Mouse (Mus musculus) neural tube, embryonic 14.5 days (tissue): Measurements from ENCODE around the gene Magi3. TPM values are rescaled to one million over a fixed set of nuclear protein-coding genes. Genes with fewer than 3 reads are reported as not detected.

Experiments used
- ATAC-seq: fragments of 200-750 bp; cut with Nextera tagmentation; 2 replicates; pipeline ENCODE4 v1.8.0; 2017; ENCODE audit warnings: low read depth, mild to moderate bottlenecking, moderate TSS enrichment, moderate library complexity
- H3K27ac ChIP-seq: fragments of 300-500 bp; sonication (generic); 2 replicates; pipeline ENCODE4 v1.5.1; 2014; ENCODE audit warnings: low read depth, mild to moderate bottlenecking, control low read depth, low read length, moderate library complexity, mixed read lengths
- H3K27me3 ChIP-seq: fragments of 300-500 bp; sonication (generic); 2 replicates; pipeline ENCODE4 v1.6.1; 2014; ENCODE audit warnings: low read length; ENCODE audit not compliant: control insufficient read depth, insufficient read depth
- H3K36me3 ChIP-seq: fragments of 300-500 bp; sonication (generic); 2 replicates; pipeline ENCODE4 v1.6.1; 2014; ENCODE audit warnings: low read length, mixed read lengths; ENCODE audit not compliant: control insufficient read depth, insufficient read depth
- H3K4me1 ChIP-seq: fragments of 300-500 bp; sonication (generic); 2 replicates; pipeline ENCODE4 v1.6.1; 2014; ENCODE audit warnings: low read length; ENCODE audit not compliant: control insufficient read depth, insufficient read depth
- H3K4me2 ChIP-seq: fragments of 300-500 bp; sonication (generic); 2 replicates; pipeline ENCODE4 v1.6.1; 2014; ENCODE audit warnings: mild to moderate bottlenecking, low read depth, low read length, control low read depth
- H3K4me3 ChIP-seq: fragments of 300-500 bp; sonication (generic); 2 replicates; pipeline ENCODE4 v1.5.1; 2014; ENCODE audit warnings: low read depth, low read length, control low read depth, mixed read lengths
- H3K9ac ChIP-seq: fragments of 300-500 bp; sonication (generic); replicated peaks from 2 replicates; pipeline ENCODE4 v1.6.1; 2014; ENCODE audit warnings: low read depth, mild to moderate bottlenecking, control low read depth, low read length, mixed read lengths
- H3K9me3 ChIP-seq: fragments of 300-500 bp; sonication (generic); 2 replicates; pipeline ENCODE4 v1.6.1; 2016; ENCODE audit warnings: low read length; ENCODE audit not compliant: control insufficient read depth
- WGBS: fragments of 180-500 bp; shearing (Covaris S2); extraction: QIAGEN DNeasy Blood & Tissue Kit; methylation state at CpG from one replicate; pipeline ENCODE4 v1.1.7; 2014; 5-methylcytosine and 5-hydroxymethylcytosine counted together
- polyA plus RNA-seq: library from polyadenylated mRNA; unstranded; fragments of >200 nt; fragmentation: Nextera tagmentation; extraction: Ambion mirVana; gene quantifications from 2 replicates; pipeline ENCODE4 v1.2.1, GENCODE M21; 2014

Magi3 gene
- polyA plus RNA-seq: 10.6 and 11.4 TPM in 2 replicates

- Histone ChIP-seq H3K27me3 (no peaks in the 10 kb centered on the region), H3K4me2 (peak within 1 kb of the TSS; percentile 69), H3K4me1 (no peaks in the 10 kb centered on the region), H3K9me3 (no peaks in the 10 kb centered on the region), H3K4me3 (peak within 1 kb of the TSS; percentile 80), H3K27ac (peak within 1 kb of the TSS; percentile 96), H3K9ac (peak within 1 kb of the TSS; percentile 92), H3K36me3 (no peaks in the 10 kb centered on the region)
- ATAC-seq: peak; percentile 99
- 0% methylated on average over 19 of the region's 46 CpGs for WGBS
Measured at GRCm38 (mm10) chr3:104220295-104220965, at the start of gene Magi3. Gene Magi3 (minus strand): TSS chr3:104220374.

- 95% methylated on average over 6 of the region's 6 CpGs for whole genome bisulfite sequencing
Measured at GRCm38 (mm10) chr3:104264530-104265145, 44.5 kb upstream of the Magi3 start.

GRCm38 (mm10) chr3:104260221-104260620 lies 40.0 kb upstream of the Magi3 start:
- Histone ChIP-seq H3K9me3 (no peaks in the 10 kb centered on the region), H3K27me3 (no peaks in the 10 kb centered on the region), H3K4me3 (no peak overlapping the region), H3K4me1 (no peaks in the 10 kb centered on the region), H3K27ac (no peak overlapping the region), H3K36me3 (no peaks in the 10 kb centered on the region), H3K9ac (no peak overlapping the region), H3K4me2 (no peak overlapping the region)
- 51% methylated on average over 5 of the region's 5 CpGs for WGBS
- ATAC-seq: no peak

More at GRCm38 (mm10) chr3:104264530-104265145, 44.5 kb upstream of the Magi3 start:
- Histone ChIP-seq H3K36me3 (no peaks in the 10 kb centered on the region), H3K9me3 (no peaks in the 10 kb centered on the region), H3K4me2 (no peak overlapping the region), H3K9ac (no peak overlapping the region), H3K4me1 (no peaks in the 10 kb centered on the region), H3K27me3 (no peaks in the 10 kb centered on the region), H3K27ac (no peak overlapping the region), H3K4me3 (no peak overlapping the region)
- no peak for ATAC-seq

GRCm38 (mm10) chr3:104259168-104259567 lies 39.0 kb upstream of the Magi3 start:
- Histone ChIP-seq H3K4me1 (no peaks in the 10 kb centered on the region), H3K4me2 (no peak overlapping the region), H3K4me3 (no peak overlapping the region), H3K36me3 (no peaks in the 10 kb centered on the region), H3K27ac (no peak overlapping the region), H3K9me3 (no peaks in the 10 kb centered on the region), H3K9ac (no peak overlapping the region), H3K27me3 (no peaks in the 10 kb centered on the region)
- ATAC-seq: no peak
- 91% methylated on average over 4 of the region's 4 CpGs for WGBS

- no peaks in the 10 kb centered on the region for H3K9me3 ChIP-seq
- no peaks in the 10 kb centered on the region for H3K4me1 ChIP-seq
- WGBS: 78% methylated on average over 3 of the region's 3 CpGs
- H3K27ac ChIP-seq: no peak overlapping the region
- H3K27me3 ChIP-seq: no peaks in the 10 kb centered on the region
- H3K9ac ChIP-seq: no peak overlapping the region
- no peak overlapping the region for H3K4me2 ChIP-seq
- ATAC-seq: no peak
- no peaks in the 10 kb centered on the region for H3K36me3 ChIP-seq
- H3K4me3 ChIP-seq: no peak overlapping the region
Measured at GRCm38 (mm10) chr3:104257041-104257440, 36.9 kb upstream of the Magi3 start.

- Histone ChIP-seq H3K4me1 (no peaks in the 10 kb centered on the region), H3K4me3 (no peak overlapping the region), H3K4me2 (no peak overlapping the region), H3K9ac (no peak overlapping the region), H3K27me3 (no peaks in the 10 kb centered on the region), H3K9me3 (no peaks in the 10 kb centered on the region), H3K36me3 (no peaks in the 10 kb centered on the region), H3K27ac (no peak overlapping the region)
- WGBS: 57% methylated on average over 3 of the region's 3 CpGs
- ATAC-seq: no peak
Measured at GRCm38 (mm10) chr3:104253760-104254159, 33.6 kb upstream of the Magi3 start.

- ATAC-seq: no peak
- no peaks in the 10 kb centered on the region for H3K36me3 ChIP-seq
- WGBS: 82% methylated on average over 4 of the region's 4 CpGs
- H3K9me3 ChIP-seq: no peaks in the 10 kb centered on the region
- no peaks in the 10 kb centered on the region for H3K27me3 ChIP-seq
- no peaks in the 10 kb centered on the region for H3K4me1 ChIP-seq
- no peak overlapping the region for H3K4me2 ChIP-seq
- H3K4me3 ChIP-seq: no peak overlapping the region
- no peak overlapping the region for H3K27ac ChIP-seq
- H3K9ac ChIP-seq: no peak overlapping the region
Measured at GRCm38 (mm10) chr3:104247850-104248249, 27.7 kb upstream of the Magi3 start.

GRCm38 (mm10) chr3:104247057-104247456 lies 26.9 kb upstream of the Magi3 start:
- H3K9me3 ChIP-seq: no peaks in the 10 kb centered on the region
- H3K4me2 ChIP-seq: no peak overlapping the region
- H3K4me3 ChIP-seq: no peak overlapping the region
- no peaks in the 10 kb centered on the region for H3K27me3 ChIP-seq
- WGBS: 87% methylated on average over 1 of the region's 1 CpGs
- H3K36me3 ChIP-seq: no peaks in the 10 kb centered on the region
- no peak for ATAC-seq
- no peak overlapping the region for H3K27ac ChIP-seq
- no peak overlapping the region for H3K9ac ChIP-seq
- no peaks in the 10 kb centered on the region for H3K4me1 ChIP-seq

- no peak overlapping the region for H3K9ac ChIP-seq
- no peak for ATAC-seq
- H3K4me1 ChIP-seq: no peaks in the 10 kb centered on the region
- no peaks in the 10 kb centered on the region for H3K9me3 ChIP-seq
- H3K4me2 ChIP-seq: no peak overlapping the region
- H3K36me3 ChIP-seq: no peaks in the 10 kb centered on the region
- H3K4me3 ChIP-seq: no peak overlapping the region
- no peak overlapping the region for H3K27ac ChIP-seq
- WGBS: 83% methylated on average over 8 of the region's 8 CpGs
- H3K27me3 ChIP-seq: no peaks in the 10 kb centered on the region
Measured at GRCm38 (mm10) chr3:104244373-104244772, 24.2 kb upstream of the Magi3 start.
